Mouse (Mus musculus) hindbrain, embryonic 14.5 days (tissue): Measurements from ENCODE around the gene Dnajc16. TPM values are rescaled to one million over a fixed set of nuclear protein-coding genes. Genes with fewer than 3 reads are reported as not detected.

Experiments
- ATAC-seq: fragments of 200-750 bp; cut with Nextera tagmentation; 2 replicates; pipeline ENCODE4 v1.8.0; 2017; ENCODE audit warnings: moderate number of reproducible peaks, mild to moderate bottlenecking, moderate TSS enrichment, moderate library complexity; ENCODE audit not compliant: low FRiP score
- DNase-seq: peaks from one replicate; pipeline ENCODE4 v3.0.0-alpha.2; 2015; ENCODE audit warnings: low spot score
- H3K27ac ChIP-seq: fragments of 300-500 bp; sonication (generic); 2 replicates; pipeline ENCODE4 v1.5.1; 2014; ENCODE audit warnings: mild to moderate bottlenecking, moderate library complexity
- H3K27me3 ChIP-seq: fragments of 300-500 bp; sonication (generic); 2 replicates; pipeline ENCODE4 v1.6.1; 2014; ENCODE audit warnings: mild to moderate bottlenecking, low read length, mixed read lengths; ENCODE audit not compliant: control insufficient read depth, insufficient read depth
- H3K36me3 ChIP-seq: fragments of 300-500 bp; sonication (generic); replicated peaks from 2 replicates; pipeline ENCODE4 v1.6.1; 2014; ENCODE audit not compliant: control insufficient read depth, insufficient read depth
- H3K4me1 ChIP-seq: fragments of 300-500 bp; sonication (generic); replicated peaks from 2 replicates; pipeline ENCODE4 v1.6.1; 2014; ENCODE audit warnings: antibody characterized with exemption, low read length, mixed read lengths; ENCODE audit not compliant: control insufficient read depth, insufficient read depth
- H3K4me2 ChIP-seq: fragments of 300-500 bp; sonication (generic); replicated peaks from 2 replicates; pipeline ENCODE4 v1.6.1; 2014; ENCODE audit warnings: mild to moderate bottlenecking, moderate library complexity
- H3K4me3 ChIP-seq: fragments of 300-500 bp; sonication (generic); replicated peaks from 2 replicates; pipeline ENCODE4 v1.5.1; 2014; ENCODE audit warnings: mild to moderate bottlenecking, low read length
- H3K9ac ChIP-seq: fragments of 300-500 bp; sonication (generic); 2 replicates; pipeline ENCODE4 v1.6.1; 2014
- H3K9me3 ChIP-seq: fragments of 300-500 bp; sonication (generic); 2 replicates; pipeline ENCODE4 v1.6.1; 2016; ENCODE audit warnings: low read length; ENCODE audit not compliant: control insufficient read depth
- WGBS: fragments of 180-500 bp; shearing (Covaris S2); extraction: QIAGEN DNeasy Blood & Tissue Kit; methylation state at CpG from one replicate; pipeline ENCODE4 v1.1.7; 2014; 5-methylcytosine and 5-hydroxymethylcytosine counted together
- polyA plus RNA-seq: library from polyadenylated mRNA; unstranded; fragments of >200 nt; fragmentation: Nextera tagmentation; extraction: Ambion mirVana; gene quantifications from 2 replicates; pipeline ENCODE4 v1.2.1, GENCODE M21; 2014

Gene Dnajc16
- polyA plus RNA-seq, 1 experiment from 2014 or later, result 5.5 TPM

DNA sequence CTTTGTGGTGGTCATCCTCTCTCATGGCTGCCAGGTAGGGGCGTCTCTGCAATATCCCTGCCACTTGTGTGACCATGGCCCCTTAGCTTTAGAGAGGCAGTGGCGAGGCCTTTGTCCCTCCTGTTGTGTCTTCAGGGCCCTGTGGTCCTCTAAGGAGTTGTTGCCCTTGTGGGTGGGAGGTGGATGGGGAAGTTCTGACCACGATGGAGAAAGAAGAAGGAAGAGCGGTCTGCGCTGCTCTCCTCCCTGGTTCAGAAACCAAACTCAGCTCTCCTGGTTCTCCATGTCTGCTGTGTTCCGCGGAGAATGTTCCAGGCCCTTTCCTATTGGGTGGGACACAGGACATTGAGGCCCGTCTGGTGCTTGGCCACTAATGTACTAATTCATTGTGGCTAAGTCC, 15.2 kb upstream of the Dnajc16 start:
- WGBS, result 94% methylated on average over 8 of the region's 8 CpGs
- no peak overlapping the region for H3K27ac ChIP-seq
- H3K4me1 ChIP-seq, result no peaks in the 10 kb centered on the region
- H3K36me3 ChIP-seq, result peaks cover 84% of the 10 kb centered on the region
- no peak overlapping the region for H3K4me2 ChIP-seq
- no peak overlapping the region for H3K4me3 ChIP-seq
- H3K9me3 ChIP-seq, result no peaks in the 10 kb centered on the region
- ATAC-seq (no peak), DNase-seq (no peak)
- H3K27me3 ChIP-seq, result no peaks in the 10 kb centered on the region
- H3K9ac ChIP-seq, result no peak overlapping the region

DNA sequence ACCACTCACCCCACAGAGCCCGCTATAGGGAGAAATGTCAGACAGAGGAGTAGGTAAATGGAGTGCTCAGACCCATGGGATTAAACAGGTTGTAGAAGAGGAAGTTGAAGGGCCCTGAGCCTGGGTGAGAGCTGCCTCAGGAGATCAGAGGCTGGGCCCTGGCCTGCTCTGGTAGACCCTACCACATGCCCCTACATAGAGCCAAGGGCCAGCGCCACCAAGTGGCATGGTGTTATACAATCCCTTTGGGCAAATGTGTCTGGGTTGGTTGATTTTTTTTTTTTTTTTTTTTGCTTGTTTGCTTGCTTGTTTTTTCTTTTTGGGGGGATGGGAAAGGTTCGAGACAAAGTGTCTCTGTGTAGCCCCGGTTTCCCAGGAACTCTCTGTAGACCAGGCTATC, 13.4 kb upstream of the Dnajc16 start:
- DNase-seq (no peak), ATAC-seq (no peak)
- Histone ChIP-seq H3K27ac (no peak overlapping the region), H3K4me1 (no peaks in the 10 kb centered on the region), H3K9me3 (no peaks in the 10 kb centered on the region), H3K27me3 (no peaks in the 10 kb centered on the region), H3K36me3 (peaks cover 66% of the 10 kb centered on the region), H3K9ac (no peak overlapping the region), H3K4me3 (no peak overlapping the region), H3K4me2 (no peak overlapping the region)
- 92% methylated on average over 4 of the region's 4 CpGs for WGBS

GRCm38 (mm10) chr4:141797545-141797944, 6.8 kb upstream of the Dnajc16 start:
- Histone ChIP-seq H3K4me3 (no peak overlapping the region), H3K27ac (no peak overlapping the region), H3K36me3 (peaks cover 12% of the 10 kb centered on the region), H3K27me3 (no peaks in the 10 kb centered on the region), H3K9ac (no peak overlapping the region), H3K4me1 (peaks cover 14% of the 10 kb centered on the region), H3K9me3 (no peaks in the 10 kb centered on the region), H3K4me2 (no peak overlapping the region)
- WGBS, result 89% methylated on average over 5 of the region's 5 CpGs
- DNase-seq (no peak), ATAC-seq (no peak)

GRCm38 (mm10) chr4:141796954-141797353, 6.2 kb upstream of the Dnajc16 start:
- no peak for ATAC-seq
- H3K4me1 ChIP-seq, result peaks cover 14% of the 10 kb centered on the region
- no peak overlapping the region for H3K4me2 ChIP-seq
- peaks cover 12% of the 10 kb centered on the region; the same call in 1 of the 2 replicates for H3K36me3 ChIP-seq
- no peak for DNase-seq
- H3K4me3 ChIP-seq, result no peak overlapping the region
- H3K9ac ChIP-seq, result no peak overlapping the region
- no peaks in the 10 kb centered on the region for H3K9me3 ChIP-seq
- 89% methylated on average over 4 of the region's 4 CpGs for WGBS
- H3K27me3 ChIP-seq, result no peaks in the 10 kb centered on the region
- H3K27ac ChIP-seq, result no peak overlapping the region

- WGBS, result 84% methylated on average over 7 of the region's 7 CpGs
- Histone ChIP-seq H3K4me1 (peaks cover 14% of the 10 kb centered on the region), H3K9ac (no peak overlapping the region), H3K27ac (no peak overlapping the region), H3K4me2 (no peak overlapping the region), H3K36me3 (peaks cover 12% of the 10 kb centered on the region; the same call in 1 of the 2 replicates), H3K27me3 (no peaks in the 10 kb centered on the region), H3K4me3 (no peak overlapping the region), H3K9me3 (no peaks in the 10 kb centered on the region)
- no peak for ATAC-seq
- no peak for DNase-seq
Observed at GRCm38 (mm10) chr4:141796356-141796755, 5.6 kb upstream of the Dnajc16 start.

- peak overlapping the region; percentile 92 for H3K27ac ChIP-seq
- H3K4me1 ChIP-seq, result peaks cover 21% of the 10 kb centered on the region
- peak overlapping the region; percentile 69 for H3K4me2 ChIP-seq
- H3K9ac ChIP-seq, result peak overlapping the region; percentile 71
- DNase-seq, result no peak
- no peaks in the 10 kb centered on the region for H3K27me3 ChIP-seq
- H3K9me3 ChIP-seq, result no peaks in the 10 kb centered on the region
- 19% methylated on average over 5 of the region's 5 CpGs for WGBS
- ATAC-seq, result no peak
- peaks cover 12% of the 10 kb centered on the region; the same call in 1 of the 2 replicates for H3K36me3 ChIP-seq
- peak overlapping the region; percentile 77 for H3K4me3 ChIP-seq
Observed at GRCm38 (mm10) chr4:141794152-141794535, 3.4 kb upstream of the Dnajc16 start.

DNA sequence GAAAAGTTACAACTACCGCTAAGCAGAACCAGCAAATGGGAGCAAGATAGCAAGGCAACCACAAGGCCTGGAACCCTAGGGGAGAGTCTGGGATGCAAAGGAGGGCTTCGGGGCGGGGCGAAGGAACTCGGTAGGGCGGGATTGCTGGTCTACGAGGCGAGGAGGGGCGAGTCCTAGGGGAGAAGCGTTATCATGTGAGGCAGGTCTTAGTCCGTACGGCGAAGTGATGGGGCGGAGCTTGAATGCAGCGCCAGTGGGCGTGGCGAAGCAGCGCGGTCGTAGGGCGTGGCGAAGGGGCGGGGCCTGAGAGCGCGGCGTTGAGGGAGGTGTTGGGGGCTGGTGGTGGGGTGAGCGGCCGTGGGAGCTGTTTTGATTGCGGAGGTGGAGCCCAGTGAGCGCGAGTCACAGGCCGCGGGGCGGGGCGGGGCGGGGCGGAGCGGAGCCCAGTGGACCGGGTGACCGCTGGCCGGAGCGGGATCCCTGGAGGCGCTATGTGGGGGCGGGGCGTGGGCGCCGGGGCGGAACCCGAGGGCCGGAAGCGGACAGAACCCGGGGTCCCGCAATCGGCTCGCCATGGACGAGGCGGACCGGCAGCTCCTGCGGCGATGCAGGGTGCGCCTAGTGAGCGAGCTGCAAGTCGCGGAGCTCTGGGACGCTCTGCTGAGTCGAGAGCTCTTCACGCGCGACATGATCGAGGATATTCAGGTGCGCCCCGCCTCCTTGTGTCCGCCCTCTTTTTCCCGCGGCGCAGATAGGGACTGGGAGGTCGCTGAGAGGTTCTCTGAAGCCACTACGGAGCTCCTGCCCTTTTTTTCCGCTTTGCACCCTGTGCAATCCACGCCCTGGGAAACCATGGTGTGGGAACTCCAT, 2.8 kb upstream of the Dnajc16 start, which contains the start of gene Casp9:
Gene Casp9, plus strand, starts transcription at position 331 of the 870 bp plus-strand sequence.
- H3K4me1 ChIP-seq, result peaks cover 21% of the 10 kb centered on the region
- no peaks in the 10 kb centered on the region for H3K9me3 ChIP-seq
- peak within 1 kb of the TSS; percentile 92 for H3K27ac ChIP-seq
- peaks cover 15% of the 10 kb centered on the region; the same call in 1 of the 2 replicates for H3K36me3 ChIP-seq
- H3K4me3 ChIP-seq, result peak within 1 kb of the TSS; percentile 77
- H3K9ac ChIP-seq, result peak within 1 kb of the TSS; percentile 71
- peak within 1 kb of the TSS; percentile 69 for H3K4me2 ChIP-seq
- DNase-seq (peak; percentile 92), ATAC-seq (peak; percentile 77)
- WGBS, result under 1% methylated on average over 76 of the region's 80 CpGs
- no peaks in the 10 kb centered on the region for H3K27me3 ChIP-seq

DNA sequence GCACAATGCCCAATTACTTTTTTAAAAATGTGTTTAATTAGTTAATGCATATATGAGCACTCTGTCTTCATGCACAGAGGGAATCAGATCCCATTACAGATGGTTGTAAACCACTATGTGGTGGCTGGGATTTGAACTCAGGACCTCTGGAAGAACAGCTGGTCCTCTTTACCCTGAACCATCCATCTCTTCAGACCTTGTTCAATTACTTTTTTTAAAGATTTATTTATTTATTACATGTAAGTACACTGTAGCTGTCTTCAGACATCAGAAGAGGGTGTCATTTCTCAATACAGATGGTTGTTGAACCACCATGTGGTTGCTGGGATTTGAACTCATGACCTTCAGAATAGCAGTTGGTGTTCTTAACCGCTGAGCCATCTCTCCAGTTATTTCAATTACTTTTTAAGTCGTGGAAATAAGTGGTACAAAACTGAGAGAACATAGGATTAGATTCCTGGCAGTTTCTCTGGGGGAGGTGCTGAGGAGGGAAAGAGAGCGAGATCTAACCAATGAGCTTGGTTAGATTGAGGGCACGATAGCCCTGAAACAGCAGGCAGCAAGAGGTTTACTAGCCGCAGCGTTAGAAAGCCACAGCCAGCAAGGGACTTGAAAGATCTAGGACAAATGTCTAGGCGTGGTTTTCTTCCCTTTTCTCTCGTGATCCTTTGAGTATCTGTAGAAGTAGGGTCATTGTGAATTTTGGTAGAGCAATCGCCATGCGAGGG, 2.0 kb upstream of the Dnajc16 start:
- no peaks in the 10 kb centered on the region for H3K9me3 ChIP-seq
- ATAC-seq, result no peak
- H3K9ac ChIP-seq, result peak overlapping the region; percentile 71
- peak overlapping the region; percentile 92 for H3K27ac ChIP-seq
- peak; percentile 31 for DNase-seq
- H3K4me1 ChIP-seq, result peaks cover 21% of the 10 kb centered on the region
- H3K36me3 ChIP-seq, result peaks cover 21% of the 10 kb centered on the region
- 10% methylated on average over 10 of the region's 10 CpGs for WGBS
- H3K4me3 ChIP-seq, result peak overlapping the region; percentile 77
- H3K27me3 ChIP-seq, result no peaks in the 10 kb centered on the region
- peak overlapping the region; percentile 69 for H3K4me2 ChIP-seq

GRCm38 (mm10) chr4:141791951-141792350, 1.2 kb upstream of the Dnajc16 start:
- H3K4me2 ChIP-seq, result no peak overlapping the region
- H3K4me1 ChIP-seq, result peaks cover 21% of the 10 kb centered on the region
- no peak overlapping the region for H3K27ac ChIP-seq
- H3K36me3 ChIP-seq, result peaks cover 16% of the 10 kb centered on the region
- DNase-seq (no peak), ATAC-seq (no peak)
- H3K4me3 ChIP-seq, result no peak overlapping the region
- no peak overlapping the region for H3K9ac ChIP-seq
- H3K27me3 ChIP-seq, result no peaks in the 10 kb centered on the region
- no peaks in the 10 kb centered on the region for H3K9me3 ChIP-seq
- 89% methylated on average over 8 of the region's 8 CpGs for WGBS
